Mouse (Mus musculus) liver, embryonic 14.5 days (tissue): ENCODE data around the gene Zfp646.

Experiments used
- CTCF ChIP-seq: IDR thresholded peaks from 2 replicates; pipeline ENCODE4 v1.5.1; 2016; ENCODE audit warnings: antibody characterized with exemption, low read depth, control low read depth
- EP300 ChIP-seq: IDR thresholded peaks from 2 replicates; pipeline ENCODE4 v1.6.1; 2016; ENCODE audit warnings: antibody characterized with exemption, low read depth

- TF ChIP-seq EP300 (no peak), CTCF (no peak)
These were observed 11.8 kb downstream of the Zfp646 start for GRCm38 (mm10) chr7:127887781-127888180.
